Mouse (Mus musculus): ENCODE data around the gene Atg14.

- TF ChIP-seq CTCF (IDR thresholded peaks at IDR 0.05; ENCODE audit: extremely low read depth, insufficient read depth, low read length) (no peak), POLR2A (IDR thresholded peaks at IDR 0.05; ENCODE audit: extremely low read depth, insufficient read depth, low read length) (no peak)
Observed at GRCm38 (mm10) chr14:47589444-47589843, 19.0 kb upstream of the Atg14 start.

All from cortical plate, adult 2 months (tissue).